18 mouse cellular contexts compared by ENCODE assay signal in genomic region chr6:94665248-94665647, GRCm38 (mm10). TPM values are rescaled to one million over a fixed set of nuclear protein-coding genes. Genes with fewer than 3 reads are reported as not detected.
A peak's percentile ranks its signal among the peaks of the same experiment; 100 is the strongest.
DNase-seq lines count a peak whose midpoint lies in the region; ATAC-seq and TF ChIP-seq lines count a peak whose summit lies in the region.
"Had no signal": no experiment of that assay in that cellular context is flagged by ENCODE, and none has a peak within 500 bp of the region (broad histone marks: within the 10 kb centered on the region; RNA-seq: fewer than 3 reads in every experiment).

No protein-coding gene starts in this region.

- peak; percentile 23; the same call in 1 of the 2 replicates for ATAC-seq in forebrain, postnatal 0 days
- ATAC-seq in forebrain, embryonic 12.5 days (ENCODE audit: low FRiP score) = no peak
- ATAC-seq in liver, postnatal 0 days = peak; percentile 44
- no peak for ATAC-seq in liver, embryonic 12.5 days
- 0 out of 2 replicates have a peak, but pooled peaks have one; percentile 18 for ATAC-seq in stomach, postnatal 0 days (ENCODE audit: low FRiP score, low TSS enrichment)
- no peak for ATAC-seq in hindbrain, embryonic 12.5 days (ENCODE audit: low FRiP score)
- ATAC-seq: forebrain, embryonic 13.5 days had no signal

- no peak overlapping the region for H3K4me2 ChIP-seq in forebrain, postnatal 0 days (ENCODE audit: low read depth)
- no peak overlapping the region for H3K4me2 ChIP-seq in forebrain, embryonic 12.5 days
- H3K4me2 ChIP-seq in liver, postnatal 0 days (ENCODE audit: low read depth, low read length) = no peak overlapping the region
- H3K4me2 ChIP-seq in liver, embryonic 12.5 days = no peak overlapping the region
- H3K4me2 ChIP-seq in stomach, postnatal 0 days (replicated peaks; ENCODE audit: low read depth) = no peak overlapping the region
- H3K4me2 ChIP-seq in hindbrain, embryonic 12.5 days (replicated peaks) = no peak overlapping the region
- H3K4me2 ChIP-seq: forebrain, embryonic 13.5 days; hindbrain, embryonic 15.5 days; liver, embryonic 13.5 days had no signal

- no peak for DNase-seq in forebrain, postnatal 0 days
- no peak for DNase-seq in liver, postnatal 0 days
- no peak for DNase-seq in stomach, postnatal 0 days (ENCODE audit: low spot score)
- no peak for DNase-seq in left cerebral cortex, adult 11 months (ENCODE audit: low spot score)
- DNase-seq in layer of hippocampus, adult 2 months (ENCODE audit: low spot score in 2 of 2) = no peak
- DNase-seq: adrenal gland, adult 8-10 months; cerebellum, adult 18-20 months; gastrocnemius, postnatal 10 days; heart, adult 2 months; kidney, postnatal 10 days; liver, embryonic 13.5 days; lung, postnatal 10 days had no signal

- no peak overlapping the region for H3K27ac ChIP-seq in forebrain, postnatal 0 days (ENCODE audit: low read depth, low read length)
- no peak overlapping the region for H3K27ac ChIP-seq in forebrain, embryonic 12.5 days
- no peak overlapping the region for H3K27ac ChIP-seq in liver, postnatal 0 days (ENCODE audit: low read depth)
- no peak overlapping the region for H3K27ac ChIP-seq in liver, embryonic 12.5 days
- H3K27ac ChIP-seq in stomach, postnatal 0 days (replicated peaks) = no peak overlapping the region
- H3K27ac ChIP-seq in hindbrain, embryonic 12.5 days = no peak overlapping the region
- no peak overlapping the region for H3K27ac ChIP-seq in layer of hippocampus, adult 2 months
- H3K27ac ChIP-seq: forebrain, embryonic 13.5 days; heart, adult 2 months; hindbrain, embryonic 15.5 days; liver, embryonic 13.5 days; midbrain, embryonic 10.5 days had no signal

- no peaks in the 10 kb centered on the region for H3K4me1 ChIP-seq in forebrain, postnatal 0 days (ENCODE audit: insufficient read depth)
- H3K4me1 ChIP-seq in forebrain, embryonic 12.5 days = peaks cover 54% of the 10 kb centered on the region
- peaks cover 24% of the 10 kb centered on the region for H3K4me1 ChIP-seq in liver, postnatal 0 days (ENCODE audit: insufficient read depth)
- H3K4me1 ChIP-seq in liver, embryonic 12.5 days = 0 out of 2 replicates have a peak, but pooled peaks cover 7% of the 10 kb centered on the region
- peaks cover 7% of the 10 kb centered on the region for H3K4me1 ChIP-seq in stomach, postnatal 0 days (replicated peaks; ENCODE audit: control insufficient read depth, insufficient read depth)
- peaks cover 34% of the 10 kb centered on the region for H3K4me1 ChIP-seq in hindbrain, embryonic 12.5 days

- H3K4me3 ChIP-seq in forebrain, postnatal 0 days (ENCODE audit: low read depth, low read length) = no peak overlapping the region
- no peak overlapping the region for H3K4me3 ChIP-seq in forebrain, embryonic 12.5 days (replicated peaks)
- no peak overlapping the region for H3K4me3 ChIP-seq in liver, postnatal 0 days (ENCODE audit: low read depth, low read length)
- H3K4me3 ChIP-seq in liver, embryonic 12.5 days = no peak overlapping the region
- no peak overlapping the region for H3K4me3 ChIP-seq in stomach, postnatal 0 days (ENCODE audit: low read depth, low read length)
- no peak overlapping the region for H3K4me3 ChIP-seq in hindbrain, embryonic 12.5 days
- H3K4me3 ChIP-seq in layer of hippocampus, adult 2 months = no peak overlapping the region
- H3K4me3 ChIP-seq: forebrain, embryonic 13.5 days; heart, adult 2 months; hindbrain, embryonic 15.5 days; liver, embryonic 13.5 days; midbrain, embryonic 10.5 days had no signal

- no peaks in the 10 kb centered on the region for H3K9me3 ChIP-seq in forebrain, postnatal 0 days (ENCODE audit: low read length)
- no peaks in the 10 kb centered on the region for H3K9me3 ChIP-seq in forebrain, embryonic 12.5 days
- H3K9me3 ChIP-seq in liver, postnatal 0 days (ENCODE audit: low read length) = no peaks in the 10 kb centered on the region
- no peaks in the 10 kb centered on the region for H3K9me3 ChIP-seq in liver, embryonic 12.5 days (replicated peaks)
- no peaks in the 10 kb centered on the region for H3K9me3 ChIP-seq in stomach, postnatal 0 days (ENCODE audit: control insufficient read depth, low read length)
- no peaks in the 10 kb centered on the region for H3K9me3 ChIP-seq in hindbrain, embryonic 12.5 days (replicated peaks)
- H3K9me3 ChIP-seq: forebrain, embryonic 13.5 days; hindbrain, embryonic 15.5 days; liver, embryonic 13.5 days; midbrain, embryonic 10.5 days had no signal

- no peaks in the 10 kb centered on the region for H3K27me3 ChIP-seq in forebrain, postnatal 0 days (ENCODE audit: insufficient read depth, low read length)
- no peaks in the 10 kb centered on the region for H3K27me3 ChIP-seq in forebrain, embryonic 12.5 days
- H3K27me3 ChIP-seq in liver, postnatal 0 days (ENCODE audit: insufficient read depth, low read length) = no peaks in the 10 kb centered on the region
- H3K27me3 ChIP-seq in liver, embryonic 12.5 days (replicated peaks) = peaks cover 5% of the 10 kb centered on the region; the same call in 1 of the 2 replicates
- H3K27me3 ChIP-seq in stomach, postnatal 0 days (ENCODE audit: control insufficient read depth, insufficient read depth, low read length) = no peaks in the 10 kb centered on the region
- no peaks in the 10 kb centered on the region for H3K27me3 ChIP-seq in hindbrain, embryonic 12.5 days
- H3K27me3 ChIP-seq: forebrain, embryonic 13.5 days; hindbrain, embryonic 15.5 days; liver, embryonic 13.5 days had no signal

- 74% methylated on average over 7 of the region's 7 CpGs for WGBS in forebrain, postnatal 0 days
- WGBS in forebrain, embryonic 12.5 days = 79% methylated on average over 7 of the region's 7 CpGs
- 69% methylated on average over 7 of the region's 7 CpGs for WGBS in liver, postnatal 0 days (ENCODE audit: insufficient replicate concordance)
- WGBS in liver, embryonic 12.5 days (ENCODE audit: insufficient replicate concordance) = 74% methylated on average over 7 of the region's 7 CpGs
- WGBS in stomach, postnatal 0 days = 44% methylated on average over 7 of the region's 7 CpGs
- 89% methylated on average over 7 of the region's 7 CpGs for WGBS in hindbrain, embryonic 12.5 days

- TF ChIP-seq EP300 in liver, postnatal 0 days (IDR thresholded peaks at IDR 0.05; ENCODE audit: low read depth) = no peak
- no peak for TF ChIP-seq EP300 in stomach, postnatal 0 days (optimal IDR thresholded peaks at IDR 0.05)

- H3K9ac ChIP-seq in forebrain, postnatal 0 days = no peak overlapping the region
- no peak overlapping the region for H3K9ac ChIP-seq in forebrain, embryonic 12.5 days
- H3K9ac ChIP-seq in liver, postnatal 0 days (replicated peaks) = no peak overlapping the region
- no peak overlapping the region for H3K9ac ChIP-seq in liver, embryonic 12.5 days
- no peak overlapping the region for H3K9ac ChIP-seq in stomach, postnatal 0 days (ENCODE audit: low read length)
- H3K9ac ChIP-seq in hindbrain, embryonic 12.5 days = no peak overlapping the region
- H3K9ac ChIP-seq: forebrain, embryonic 13.5 days; hindbrain, embryonic 15.5 days; liver, embryonic 13.5 days had no signal

- TF ChIP-seq CTCF in forebrain, postnatal 0 days (IDR thresholded peaks at IDR 0.05; ENCODE audit: low read depth) = no peak
- TF ChIP-seq CTCF in liver, postnatal 0 days (IDR thresholded peaks at IDR 0.05; ENCODE audit: low read depth) = no peak
- TF ChIP-seq CTCF in stomach, postnatal 0 days (IDR thresholded peaks at IDR 0.05; ENCODE audit: low read depth) = no peak
- no peak for TF ChIP-seq CTCF in layer of hippocampus, adult 2 months (conservative IDR thresholded peaks at IDR 0.05)

- H3K36me3 ChIP-seq in forebrain, postnatal 0 days (ENCODE audit: insufficient read depth) = no peaks in the 10 kb centered on the region
- peaks cover 5% of the 10 kb centered on the region; the same call in 1 of the 2 replicates for H3K36me3 ChIP-seq in forebrain, embryonic 12.5 days (replicated peaks)
- no peaks in the 10 kb centered on the region for H3K36me3 ChIP-seq in liver, postnatal 0 days (replicated peaks; ENCODE audit: insufficient read depth, low read length)
- no peaks in the 10 kb centered on the region for H3K36me3 ChIP-seq in liver, embryonic 12.5 days
- H3K36me3 ChIP-seq in stomach, postnatal 0 days (ENCODE audit: control insufficient read depth, insufficient read depth, low read length) = peaks cover 4% of the 10 kb centered on the region
- no peaks in the 10 kb centered on the region; the same call in 1 of the 2 replicates for H3K36me3 ChIP-seq in hindbrain, embryonic 12.5 days
- H3K36me3 ChIP-seq: hindbrain, embryonic 15.5 days; liver, embryonic 13.5 days had no signal

RNA-seq across cellular contexts. Expression of gene Lrig1, which starts 34.7 kb away (rescaled TPM):
- 36.9 and 53.3 TPM in 2 replicates for total RNA-seq in forebrain, postnatal 0 days (2014; rRNA removed)
- 9.0 and 10.7 TPM in 2 replicates for polyA plus RNA-seq in forebrain, postnatal 0 days (2015; fragmentation: Nextera tagmentation; extraction: Ambion mirVana)
- polyA plus RNA-seq in forebrain, embryonic 12.5 days (2016; fragmentation: Nextera tagmentation; extraction: Ambion mirVana) = 16.6 and 17.7 TPM in 2 replicates
- polyA plus RNA-seq in liver, postnatal 0 days (2015; fragmentation: Nextera tagmentation; extraction: Ambion mirVana) = 2.5 and 2.9 TPM in 2 replicates
- polyA plus RNA-seq in liver, embryonic 12.5 days (2016; fragmentation: Nextera tagmentation; extraction: Ambion mirVana) = 2.4 and 2.8 TPM in 2 replicates
- 15.2 and 19.6 TPM in 2 replicates for polyA plus RNA-seq in stomach, postnatal 0 days (2015; fragmentation: Nextera tagmentation; extraction: Ambion mirVana)
- polyA plus RNA-seq in hindbrain, embryonic 12.5 days (2016; fragmentation: Nextera tagmentation; extraction: Ambion mirVana) = 23.9 and 24.3 TPM in 2 replicates
- total RNA-seq in layer of hippocampus, adult 2 months (2021) = 10 to 100 TPM; 26.2 to 27.4 TPM

Comparison
In these comparisons a context has a peak if more than half of its experiments do, and no peak if none do; other contexts are left out.
1. ATAC-seq: peak in forebrain, postnatal 0 days (single experiment), liver, postnatal 0 days (single experiment) and stomach, postnatal 0 days (single experiment); none in forebrain, embryonic 12.5 days (single experiment), liver, embryonic 12.5 days (single experiment) and hindbrain, embryonic 12.5 days (single experiment).